ENCODE assay signal across 14 mouse cellular contexts in the genomic region with DNA sequence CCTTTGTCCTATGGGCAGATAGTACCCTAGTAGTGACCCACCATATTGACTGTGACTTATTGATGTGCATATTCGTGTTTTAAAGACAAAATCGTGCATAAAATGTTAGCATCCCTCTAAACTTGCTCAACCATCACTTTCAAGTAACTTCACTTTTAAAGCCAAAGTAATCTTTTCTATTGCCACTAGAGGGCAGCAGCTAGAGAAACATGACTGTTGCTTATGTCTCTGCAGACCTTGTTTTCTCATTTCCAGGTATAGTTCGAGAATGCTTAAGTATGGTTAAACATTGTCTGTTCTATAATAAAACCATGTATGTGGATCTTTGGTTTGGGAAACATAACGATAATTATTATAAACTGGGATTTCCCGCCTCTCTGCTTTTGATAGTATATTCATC. TPM values are rescaled to one million over a fixed set of nuclear protein-coding genes. Genes with fewer than 3 reads are reported as not detected.
DNase-seq lines count a peak whose midpoint lies in the region; ATAC-seq and TF ChIP-seq lines count a peak whose summit lies in the region.
"Had no signal": no experiment of that assay in that cellular context is flagged by ENCODE, and none has a peak within 500 bp of the region (broad histone marks: within the 10 kb centered on the region; RNA-seq: fewer than 3 reads in every experiment).

No protein-coding gene starts in this region.

- DNase-seq in forebrain, embryonic 14.5 days (ENCODE audit: low spot score): peak; percentile 72
- DNase-seq in liver, postnatal 0 days: no peak
- no peak for DNase-seq in liver
- peak; percentile 48 for DNase-seq in MEL (ENCODE audit: low read depth, low spot score)
- peak; percentile 47 for DNase-seq in induced T-regulatory cell, adult 2 months (ENCODE audit: low read depth)
- DNase-seq in urinary bladder, adult 2 months (ENCODE audit: low spot score): no peak
- DNase-seq in adrenal gland, postnatal 36 days: no peak
- DNase-seq: cerebellum, adult 11-12 months; right cerebral cortex, adult 18-20 months had no signal

- TF ChIP-seq EP300 in liver, postnatal 0 days (IDR thresholded peaks at IDR 0.05; ENCODE audit: low read depth): no peak
- TF ChIP-seq EP300 in MEL (IDR thresholded peaks at IDR 0.05; ENCODE audit: low read depth in 1 of 2, low read length in 2 of 2): no peak

- H3K4me2 ChIP-seq in forebrain, embryonic 14.5 days (ENCODE audit: low read length): no peak overlapping the region
- H3K4me2 ChIP-seq in forebrain, embryonic 15.5 days (replicated peaks): no peak overlapping the region
- no peak overlapping the region for H3K4me2 ChIP-seq in liver, postnatal 0 days (ENCODE audit: low read depth, low read length)
- H3K4me2 ChIP-seq: limb, embryonic 13.5 days had no signal

- no peaks in the 10 kb centered on the region for H3K27me3 ChIP-seq in forebrain, embryonic 14.5 days (replicated peaks; ENCODE audit: control insufficient read depth, insufficient read depth, low read length)
- no peaks in the 10 kb centered on the region for H3K27me3 ChIP-seq in forebrain, embryonic 15.5 days
- no peaks in the 10 kb centered on the region for H3K27me3 ChIP-seq in liver, postnatal 0 days (ENCODE audit: insufficient read depth, low read length)
- H3K27me3 ChIP-seq in MEL (ENCODE audit: control insufficient read depth in 1 of 2, insufficient read depth in 2 of 2, low read length in 2 of 2): no peaks in the 10 kb centered on the region
- H3K27me3 ChIP-seq: limb, embryonic 13.5 days had no signal

- TF ChIP-seq RAD21 in MEL (IDR thresholded peaks at IDR 0.05; ENCODE audit: low read depth, low read length): peak; percentile 52

- no peak overlapping the region for H3K9ac ChIP-seq in forebrain, embryonic 14.5 days (ENCODE audit: low read length)
- no peak overlapping the region for H3K9ac ChIP-seq in forebrain, embryonic 15.5 days (replicated peaks)
- no peak overlapping the region for H3K9ac ChIP-seq in liver, postnatal 0 days (replicated peaks)
- H3K9ac ChIP-seq in MEL (ENCODE audit: control insufficient read depth, low read depth, low read length, poor library complexity, severe bottlenecking): no peak overlapping the region
- H3K9ac ChIP-seq: limb, embryonic 13.5 days had no signal

- H3K4me3 ChIP-seq in forebrain, embryonic 14.5 days (ENCODE audit: low read depth, low read length): no peak overlapping the region
- H3K4me3 ChIP-seq in forebrain, embryonic 15.5 days: no peak overlapping the region
- no peak overlapping the region for H3K4me3 ChIP-seq in liver, postnatal 0 days (ENCODE audit: low read depth, low read length)
- no peak overlapping the region for H3K4me3 ChIP-seq in MEL (ENCODE audit: control insufficient read depth in 1 of 2, insufficient read depth in 1 of 2, low read depth in 2 of 2, low read length in 2 of 2)
- H3K4me3 ChIP-seq: limb, embryonic 13.5 days had no signal

- H3K79me2 ChIP-seq in MEL (ENCODE audit: control insufficient read depth, insufficient read depth, low read length, poor library complexity): no peaks in the 10 kb centered on the region

- no peaks in the 10 kb centered on the region for H3K9me3 ChIP-seq in forebrain, embryonic 14.5 days (replicated peaks; ENCODE audit: control insufficient read depth, low read length)
- H3K9me3 ChIP-seq in forebrain, embryonic 15.5 days: no peaks in the 10 kb centered on the region
- H3K9me3 ChIP-seq in liver, postnatal 0 days (ENCODE audit: low read length): no peaks in the 10 kb centered on the region
- no peaks in the 10 kb centered on the region for H3K9me3 ChIP-seq in MEL (replicated peaks; ENCODE audit: insufficient read depth, low read length)
- H3K9me3 ChIP-seq: limb, embryonic 13.5 days had no signal

- ATAC-seq in forebrain, embryonic 14.5 days: no peak
- no peak for ATAC-seq in forebrain, embryonic 15.5 days (replicated peaks)
- no peak for ATAC-seq in liver, postnatal 0 days

- H3K36me3 ChIP-seq in forebrain, embryonic 14.5 days (ENCODE audit: control insufficient read depth, insufficient read depth, low read length): no peaks in the 10 kb centered on the region
- no peaks in the 10 kb centered on the region for H3K36me3 ChIP-seq in forebrain, embryonic 15.5 days
- H3K36me3 ChIP-seq in liver, postnatal 0 days (replicated peaks; ENCODE audit: insufficient read depth, low read length): no peaks in the 10 kb centered on the region
- H3K36me3 ChIP-seq in MEL (ENCODE audit: control insufficient read depth in 1 of 2, insufficient read depth in 2 of 2, low read length in 2 of 2): no peaks in the 10 kb centered on the region
- H3K36me3 ChIP-seq: limb, embryonic 13.5 days had no signal

- WGBS in forebrain, embryonic 14.5 days: 39% methylated on average over 5 of the region's 5 CpGs
- 43% methylated on average over 5 of the region's 5 CpGs for WGBS in forebrain, embryonic 15.5 days
- WGBS in liver, postnatal 0 days (ENCODE audit: insufficient replicate concordance): 30% methylated on average over 5 of the region's 5 CpGs

- peak; percentile 64 for TF ChIP-seq CTCF in liver, postnatal 0 days (IDR thresholded peaks at IDR 0.05; ENCODE audit: low read depth)
- TF ChIP-seq CTCF in MEL (IDR thresholded peaks at IDR 0.05 in 2 of 3, conservative IDR thresholded peaks at IDR 0.05 in 1 of 3; ENCODE audit: control insufficient read depth in 1 of 3, insufficient read depth in 1 of 3, low read depth in 2 of 3, low read length in 3 of 3, poor library complexity in 1 of 3, severe bottlenecking in 1 of 3): peak; percentile 22 to 69 (median 48); a peak in 4 of 6 replicates

- H3K4me1 ChIP-seq in forebrain, embryonic 14.5 days (ENCODE audit: control insufficient read depth, insufficient read depth, low read length): no peaks in the 10 kb centered on the region
- H3K4me1 ChIP-seq in forebrain, embryonic 15.5 days: 0 out of 2 replicates have a peak, but pooled peaks cover 5% of the 10 kb centered on the region
- H3K4me1 ChIP-seq in liver, postnatal 0 days (ENCODE audit: insufficient read depth): no peaks in the 10 kb centered on the region
- no peaks in the 10 kb centered on the region for H3K4me1 ChIP-seq in MEL (ENCODE audit: control insufficient read depth in 1 of 2, insufficient read depth in 2 of 2, low read length in 2 of 2)
- H3K4me1 ChIP-seq: limb, embryonic 13.5 days had no signal

- no peak for TF ChIP-seq POLR2A in MEL (IDR thresholded peaks at IDR 0.05; ENCODE audit: control insufficient read depth in 1 of 2, insufficient read depth in 1 of 2, low read depth in 1 of 2, low read length in 2 of 2, poor library complexity in 1 of 2)

- no peak overlapping the region for H3K27ac ChIP-seq in forebrain, embryonic 14.5 days (ENCODE audit: low read depth, low read length)
- no peak overlapping the region for H3K27ac ChIP-seq in forebrain, embryonic 15.5 days (replicated peaks)
- no peak overlapping the region for H3K27ac ChIP-seq in liver, postnatal 0 days (ENCODE audit: low read depth)
- H3K27ac ChIP-seq in MEL (ENCODE audit: control insufficient read depth, low read depth, low read length): no peak overlapping the region
- H3K27ac ChIP-seq: limb, embryonic 13.5 days had no signal

TF ChIP-seq in MEL, 35 proteins besides CTCF, POLR2A, EP300 and RAD21:
- TF ChIP-seq GABPA (IDR thresholded peaks at IDR 0.05; ENCODE audit: low read depth, low read length): no peak
- TF ChIP-seq SMC3 (IDR thresholded peaks at IDR 0.05; ENCODE audit: low read depth, low read length): peak; percentile 75
- no peak for TF ChIP-seq POLR2AphosphoS2 (IDR thresholded peaks at IDR 0.05; ENCODE audit: low read length)
- peak; percentile 22 for TF ChIP-seq ZC3H11A (IDR thresholded peaks at IDR 0.05; ENCODE audit: low read depth, low read length)
- TF ChIP-seq MAZ (IDR thresholded peaks at IDR 0.05; ENCODE audit: low read depth, low read length): no peak
- no peak for TF ChIP-seq NRF1 (IDR thresholded peaks at IDR 0.05; ENCODE audit: insufficient read depth, low read depth, low read length, poor library complexity, severe bottlenecking)
- no peak for TF ChIP-seq TBP (IDR thresholded peaks at IDR 0.05; ENCODE audit: low read depth, low read length)
TF ChIP-seq in MEL: peak in this region for 2.

RNA-seq across cellular contexts. Expression of gene Slc17a6, which starts 7.4 kb away (rescaled TPM):
- polyA plus RNA-seq in forebrain, embryonic 14.5 days (2014; fragmentation: Nextera tagmentation; extraction: Ambion mirVana): 49.0 and 57.0 TPM in 2 replicates
- 44.8 and 46.1 TPM in 2 replicates for polyA plus RNA-seq in forebrain, embryonic 15.5 days (2015; fragmentation: Nextera tagmentation; extraction: Ambion mirVana)
- polyA plus RNA-seq in liver, postnatal 0 days (2015; fragmentation: Nextera tagmentation; extraction: Ambion mirVana): not detected in 2 replicates
- total RNA-seq in MEL (2012; rRNA removed): not detected in 2 replicates
- polyA plus RNA-seq in MEL (2012; ENCODE audit: insufficient read depth in 1 of 2, insufficient read length in 2 of 2, low read depth in 1 of 2, low replicate concordance in 2 of 2, missing spikeins in 1 of 2): not detected
- not detected in 2 replicates for polyA plus RNA-seq in urinary bladder, adult 2 months (2012; rRNA removed)
- under 1 TPM; 0.36 to 0.72 TPM for total RNA-seq in adrenal gland, postnatal 36 days (2021)
- total RNA-seq: heart, adult 8-10 months; monocyte, adult 5-6 weeks had no signal
- polyA plus RNA-seq: kidney, embryonic 14.5 days had no signal

Comparison
In these comparisons a context has a peak if more than half of its experiments do, and no peak if none do; other contexts are left out.
1. DNase-seq: peak in forebrain, embryonic 14.5 days (single experiment), MEL (single experiment) and induced T-regulatory cell, adult 2 months (single experiment); none in liver, postnatal 0 days (single experiment), liver (single experiment), urinary bladder, adult 2 months (single experiment) and adrenal gland, postnatal 36 days (0 of 2).
2. RNA of gene Slc17a6, which starts 7.4 kb away (polyA plus RNA-seq): 49.0 to 57.0 TPM in forebrain, embryonic 14.5 days and 44.8 to 46.1 TPM in forebrain, embryonic 15.5 days; not detected in liver, postnatal 0 days, not detected in MEL and not detected in urinary bladder, adult 2 months; every median in the first group is over 10 times any median in the second.